Mouse (Mus musculus): ENCODE measurements around the gene Rfng.
"Not testable (repeated sequence)": the region's sequence is repeated elsewhere in the genome, so short reads cannot be mapped to it uniquely, and the experiment has no call there.

The Rfng gene

DNA sequence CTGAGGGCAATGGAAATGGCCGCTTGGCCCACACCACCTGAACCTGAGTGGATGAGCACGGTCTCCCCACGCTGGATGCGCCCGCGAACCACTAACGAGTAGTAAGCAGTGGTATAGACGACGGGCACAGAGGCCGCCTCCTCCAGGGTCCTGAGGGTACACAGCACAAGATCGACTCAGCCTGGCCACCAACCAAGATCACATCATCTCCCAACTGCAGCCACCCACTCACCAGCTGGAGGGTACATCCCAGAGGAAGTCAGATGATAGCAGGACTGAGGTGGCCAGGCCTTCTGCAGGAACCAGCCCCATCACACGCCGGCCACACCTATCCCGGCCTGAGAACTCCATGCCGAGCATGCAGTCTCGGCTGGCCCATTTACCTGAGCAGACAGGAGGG is 28.1 kb upstream of the Rfng start:
- peak; percentile 45 for DNase-seq (ENCODE audit: low read depth, low spot score)

DNA sequence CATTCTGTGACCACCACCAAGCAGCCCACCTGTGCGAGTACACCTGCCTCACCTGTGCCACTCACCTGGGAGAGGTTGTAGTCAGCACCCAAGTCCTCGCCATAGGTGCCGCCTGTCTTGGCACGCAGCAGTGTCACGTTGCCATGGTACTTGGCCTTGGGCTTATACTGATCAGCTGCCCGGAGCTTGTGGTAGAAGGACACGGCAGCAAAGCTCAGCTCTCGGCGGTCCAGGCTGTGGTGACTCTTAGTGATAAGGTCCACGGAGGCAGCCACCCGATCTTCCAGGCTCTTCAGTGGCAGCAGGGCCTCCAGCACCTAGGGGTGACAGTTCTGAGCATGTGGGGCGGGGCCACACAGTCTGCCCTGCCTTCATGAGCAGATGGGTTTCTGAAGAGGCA is 24.0 kb upstream of the Rfng start:
- no peak for DNase-seq (ENCODE audit: low read depth, low spot score)

DNA sequence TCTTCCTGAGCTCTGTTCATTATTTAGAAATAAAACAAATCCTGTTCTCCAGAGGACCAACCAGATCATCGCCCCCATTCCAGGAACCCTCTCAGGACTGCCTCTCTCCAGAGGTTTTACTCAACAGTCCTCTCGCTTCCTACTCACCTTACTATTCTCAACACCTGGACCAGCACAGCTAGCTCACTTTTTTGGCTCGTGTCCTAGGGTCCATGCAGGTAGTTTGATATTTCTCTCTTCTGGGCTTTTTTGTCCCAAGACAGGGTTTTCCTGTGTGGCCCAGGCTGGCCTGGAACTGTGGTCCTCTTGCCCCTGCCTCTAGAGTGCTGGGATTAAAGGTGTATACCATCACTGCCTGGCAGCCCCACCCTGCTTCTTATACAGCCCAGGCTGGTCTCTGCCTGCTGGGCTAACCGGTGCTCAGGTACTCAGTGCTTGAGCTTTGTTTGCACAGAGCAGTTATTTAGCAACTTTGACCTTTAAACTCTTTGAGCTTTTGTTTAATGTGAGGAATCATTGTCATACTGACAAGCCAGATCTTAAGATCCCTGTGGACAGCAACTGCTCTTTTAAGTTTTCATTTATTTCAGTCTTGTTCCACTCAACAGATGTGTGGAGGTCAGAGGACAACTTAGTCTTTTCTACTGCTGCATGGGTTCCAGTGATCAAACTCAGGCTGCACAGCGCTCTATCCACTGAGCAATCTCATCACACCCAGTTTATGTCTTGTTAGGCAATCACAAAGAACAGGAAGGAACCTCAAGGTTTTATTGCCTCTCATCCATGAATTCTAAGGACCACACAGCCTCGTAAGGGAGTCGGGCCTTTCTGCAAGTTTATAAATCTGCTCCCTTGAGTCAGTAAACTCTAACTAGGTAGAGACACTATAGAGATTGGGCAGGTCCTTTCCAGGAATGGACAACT is 21.6 kb upstream of the Rfng start:
- DNase-seq (ENCODE audit: low read depth, low spot score): no peak

DNA sequence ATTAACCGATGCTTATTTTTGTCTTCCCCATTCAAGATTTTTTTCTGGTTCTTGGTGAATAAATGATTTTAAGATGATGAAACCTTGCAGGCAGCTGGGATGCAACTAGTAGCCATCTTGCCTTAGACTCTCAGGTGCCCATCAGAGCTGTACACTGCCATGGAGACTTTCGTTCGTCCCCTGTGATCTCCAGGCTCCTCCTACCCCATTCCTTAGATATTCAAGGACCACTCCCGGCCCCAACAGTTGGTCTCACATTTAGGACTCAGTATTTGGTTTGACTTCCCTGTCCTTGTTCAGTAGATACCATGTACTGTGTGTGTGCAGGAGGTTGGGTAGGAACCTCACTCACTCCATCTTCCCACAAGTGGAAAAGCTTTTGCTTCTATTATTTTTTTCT is 20.8 kb upstream of the Rfng start:
- DNase-seq (ENCODE audit: low read depth, low spot score): no peak

DNA sequence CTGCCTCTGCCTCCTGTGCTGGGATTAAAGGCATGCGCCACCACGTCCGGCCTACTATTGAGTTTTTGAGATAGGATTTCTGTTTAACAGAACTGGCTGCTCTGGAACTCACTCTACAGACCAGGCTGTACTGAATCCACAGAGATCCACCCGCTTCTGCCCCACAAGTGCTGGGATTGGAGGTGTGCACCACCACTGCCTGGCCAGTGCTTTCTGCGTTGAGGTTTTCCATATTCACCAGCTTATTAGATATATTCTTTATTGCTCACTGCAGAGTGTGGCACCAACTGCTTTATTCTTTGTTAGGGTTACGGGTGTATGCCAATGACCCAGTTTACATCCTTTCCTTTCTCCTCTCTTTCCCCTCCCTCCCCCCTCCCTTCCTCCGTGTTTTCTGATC is 20.3 kb upstream of the Rfng start:
- no peak for DNase-seq (ENCODE audit: low read depth, low spot score)

DNA sequence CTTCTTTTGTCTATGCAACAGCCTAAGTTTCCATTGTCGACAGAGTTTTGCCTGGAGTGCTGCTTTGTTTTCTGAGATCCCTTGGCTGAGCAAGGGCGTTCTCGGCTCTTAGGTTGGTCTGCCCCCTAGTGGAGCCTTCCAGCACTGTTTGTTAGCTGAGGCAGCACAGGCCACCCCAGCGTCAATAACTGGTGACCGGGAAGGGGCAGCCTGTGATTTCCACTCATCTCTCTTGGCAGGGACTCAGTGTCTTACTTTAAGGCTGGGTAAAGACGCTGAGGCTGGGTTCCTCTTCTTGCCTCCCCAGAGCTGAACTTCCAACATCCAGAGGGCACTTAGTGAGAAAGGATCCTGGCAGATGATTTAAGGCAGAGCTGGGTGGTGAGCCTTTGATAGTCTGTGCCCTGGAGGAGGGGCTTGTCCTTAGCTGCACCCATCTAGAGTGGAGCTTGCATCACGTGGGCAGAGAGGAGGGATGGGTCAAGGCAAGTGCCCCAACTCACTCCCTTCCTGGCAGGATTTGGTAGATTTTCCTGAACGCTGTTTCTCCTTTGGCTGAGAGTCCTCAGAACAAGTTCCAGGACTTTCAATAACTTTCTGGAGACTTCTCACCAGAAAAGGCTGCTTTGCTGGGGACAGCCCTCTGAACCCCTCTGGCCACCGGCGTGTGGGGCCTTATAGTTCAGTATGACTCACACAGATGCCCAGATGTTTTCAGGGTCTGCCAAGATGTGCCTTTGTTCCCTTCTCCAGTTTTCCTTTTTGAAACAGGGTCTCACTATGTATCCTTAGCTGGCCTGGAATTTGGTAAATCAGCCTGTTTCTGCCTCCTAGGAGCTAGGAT is 16.3 kb upstream of the Rfng start:
- DNase-seq (ENCODE audit: low read depth, low spot score): peak; percentile 90

DNA sequence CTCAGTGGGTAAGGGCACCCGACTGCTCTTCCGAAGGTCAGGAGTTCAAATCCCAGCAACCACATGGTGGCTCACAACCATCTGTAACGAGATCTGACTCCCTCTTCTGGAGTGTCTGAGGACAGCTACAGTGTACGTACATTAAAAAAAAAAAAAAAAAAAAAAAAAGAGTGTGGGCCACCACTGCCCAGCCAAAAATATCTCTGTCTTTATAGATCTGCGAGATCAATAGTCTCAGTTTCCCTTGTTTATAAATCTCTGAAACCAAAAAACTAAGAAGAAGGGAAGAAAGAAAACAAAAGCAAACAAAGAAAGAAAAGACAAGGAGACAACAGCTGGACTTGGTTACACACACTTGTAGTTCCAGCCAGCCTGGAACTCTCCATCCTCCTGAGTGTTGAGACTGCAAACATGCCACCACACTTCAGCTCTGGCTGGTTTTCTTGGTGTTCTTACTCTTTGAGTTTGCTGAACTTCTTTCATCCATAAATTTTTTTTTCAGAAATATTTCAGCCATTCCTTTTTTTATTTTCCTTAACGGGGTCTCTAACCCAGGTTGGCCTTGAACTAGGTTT is 15.4 kb upstream of the Rfng start:
- DNase-seq (ENCODE audit: low read depth, low spot score): no peak

DNA sequence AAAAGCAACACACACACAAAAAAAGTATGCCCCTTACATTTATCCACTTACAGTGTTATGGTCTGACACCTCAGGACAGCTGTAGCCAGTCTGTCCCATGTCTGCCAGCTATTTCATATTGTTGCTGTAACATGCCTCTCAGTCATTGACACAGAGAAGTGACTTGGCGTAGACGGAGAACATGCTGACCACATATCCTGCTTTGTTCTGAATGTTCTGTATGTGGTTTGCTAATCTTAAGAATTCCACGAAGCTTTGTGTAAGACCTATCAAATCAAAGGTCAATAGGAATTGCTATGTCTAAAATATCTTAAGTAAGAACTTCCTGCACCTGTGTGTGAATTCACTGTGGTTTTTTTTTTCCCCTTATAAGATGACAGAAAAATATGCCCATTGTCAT is 14.2 kb upstream of the Rfng start:
- no peak for DNase-seq (ENCODE audit: low read depth, low spot score)

DNA sequence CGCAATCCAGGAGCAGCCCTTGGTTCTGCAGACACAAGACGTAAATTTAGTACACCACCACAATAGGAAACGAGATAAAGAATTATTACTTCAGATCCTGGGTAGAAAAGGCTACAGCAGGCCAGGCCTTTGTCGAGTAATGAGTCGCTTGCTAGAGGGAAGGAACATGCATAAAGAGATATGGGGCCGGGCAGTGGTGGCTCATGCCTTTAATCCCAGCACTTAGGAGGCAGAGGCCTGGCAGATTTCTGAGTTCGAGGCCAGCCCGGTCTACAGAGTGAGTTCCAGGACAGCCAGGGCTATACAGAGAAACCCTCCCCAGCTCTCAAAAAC is 12.6 kb upstream of the Rfng start:
- no peak for DNase-seq (ENCODE audit: low read depth, low spot score)

DNA sequence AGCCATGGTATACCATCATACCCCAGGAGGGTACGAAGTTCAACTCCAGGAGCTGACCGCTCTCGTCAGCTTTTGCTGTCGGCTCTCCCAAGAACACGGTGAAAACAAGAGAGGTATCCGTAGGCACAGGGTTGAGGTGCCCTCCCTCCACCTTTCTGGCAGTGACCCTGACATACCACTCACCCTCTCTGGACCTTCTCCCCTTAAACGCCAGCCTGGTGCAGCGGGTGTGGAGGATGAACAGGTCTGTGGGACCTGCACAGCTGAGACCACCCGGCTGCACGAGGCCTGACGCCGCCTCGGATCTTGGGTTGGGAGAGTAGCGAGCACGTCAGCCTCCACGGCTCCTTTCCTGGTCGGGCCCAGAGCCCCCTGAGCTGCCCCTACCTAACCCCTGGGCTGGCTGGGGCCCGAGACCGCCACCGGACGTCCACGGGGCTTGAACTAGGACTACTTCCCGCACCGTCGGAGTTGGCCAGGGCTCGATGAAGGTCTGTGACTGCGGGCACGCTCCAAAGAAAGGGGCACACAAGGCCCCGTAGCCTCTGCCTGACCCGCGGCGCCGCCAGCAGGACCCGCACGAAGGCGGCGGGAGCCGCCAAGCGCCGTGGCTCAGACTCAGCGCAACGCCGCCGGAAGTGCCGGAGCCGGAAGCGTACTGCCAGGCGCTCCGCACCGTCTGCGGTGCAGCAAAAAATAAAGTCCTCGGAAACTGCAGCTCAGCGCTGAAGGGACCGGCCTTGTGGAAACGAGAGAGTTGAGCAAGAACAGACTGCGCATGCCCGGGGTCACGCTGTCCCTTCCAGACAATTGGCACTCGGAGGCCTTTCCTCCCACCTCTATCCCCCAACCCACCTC is 12.0 kb upstream of the Rfng start, which contains the start of gene Dus1l:
Gene Dus1l, minus strand, starts transcription at position 648 of the 858 bp plus-strand sequence.
- DNase-seq (ENCODE audit: low read depth, low spot score): peak; percentile 98

DNA sequence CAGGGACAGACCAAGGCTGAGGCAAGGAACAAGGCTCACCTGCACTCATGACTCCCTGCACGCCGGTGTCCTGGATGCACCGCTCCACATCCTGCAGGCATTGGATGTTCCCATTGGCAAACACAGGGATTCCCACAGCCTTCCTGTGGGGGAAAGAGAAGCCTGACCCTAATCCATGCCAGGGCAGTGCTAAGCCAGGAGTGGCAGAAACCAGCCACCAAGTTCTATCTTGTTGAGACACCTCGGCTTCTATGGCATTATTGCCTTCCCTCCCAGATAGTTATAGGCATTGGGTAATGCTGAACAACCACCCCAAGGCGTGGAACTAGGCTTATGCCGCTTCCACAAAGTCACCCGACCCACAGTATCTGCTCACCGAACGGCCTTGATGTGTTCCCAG is 8.6 kb upstream of the Rfng start:
- no peak for DNase-seq (ENCODE audit: low read depth, low spot score)

DNA sequence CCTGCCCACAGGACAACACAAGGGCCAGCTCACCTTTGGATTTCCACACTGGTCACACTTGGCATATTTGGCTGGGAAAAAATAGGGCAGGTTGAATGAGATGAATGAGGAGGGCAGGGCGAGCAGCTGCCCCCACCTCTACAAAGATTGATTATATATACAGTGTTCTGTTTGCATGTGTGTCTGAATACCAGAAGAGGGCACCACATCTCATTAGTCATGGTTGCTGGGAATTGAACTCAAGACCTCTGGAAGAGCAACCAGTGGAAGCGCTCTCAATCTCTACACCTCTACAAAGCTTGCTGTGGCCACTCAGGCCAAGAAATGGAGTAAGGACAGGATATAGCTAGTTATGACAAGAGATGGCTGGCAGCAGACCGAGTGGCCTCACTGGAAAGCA is 5.8 kb upstream of the Rfng start:
- DNase-seq (ENCODE audit: low read depth, low spot score): no peak

DNA sequence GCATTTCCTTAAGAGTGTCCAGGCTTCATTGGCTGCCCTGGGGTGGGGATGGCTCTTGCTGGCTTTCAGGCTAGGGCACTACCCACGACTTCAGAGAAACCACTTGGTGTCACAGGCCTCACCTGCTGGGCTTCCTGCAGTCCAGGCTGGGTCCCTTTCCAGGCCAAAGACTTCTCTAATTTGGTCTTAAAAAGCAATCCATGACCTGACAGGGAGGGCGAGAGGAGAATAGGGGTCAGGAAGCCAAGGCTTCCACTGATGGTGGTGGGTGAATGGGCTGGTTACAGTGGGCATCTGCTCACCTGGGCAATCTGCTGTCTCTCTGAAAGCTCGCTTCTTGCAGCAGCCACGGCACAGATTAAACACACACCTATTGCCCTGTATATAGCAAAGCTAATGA is 5.3 kb upstream of the Rfng start:
- DNase-seq (ENCODE audit: low read depth, low spot score): no peak

DNA sequence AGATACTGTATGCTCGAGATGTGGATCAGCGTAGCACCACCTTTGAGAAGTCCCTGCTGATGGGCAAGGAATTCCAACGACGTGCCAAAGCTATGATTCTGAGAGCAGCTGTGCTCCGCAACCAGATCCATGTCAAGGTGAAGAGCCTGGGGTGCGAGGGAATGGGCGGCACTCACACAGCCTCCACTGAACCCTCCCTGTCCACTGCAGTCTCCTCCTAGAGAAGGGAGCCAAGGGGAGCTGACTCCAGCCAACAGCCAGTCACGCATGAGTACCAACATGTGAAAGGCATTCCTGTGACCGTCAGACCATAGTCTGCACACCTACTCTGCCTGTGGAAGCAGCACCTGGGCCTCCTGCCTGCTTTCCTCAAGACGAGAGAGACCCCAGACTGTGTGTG is 4.5 kb upstream of the Rfng start:
- not testable (repeated sequence) for DNase-seq (ENCODE audit: low read depth, low spot score)

DNA sequence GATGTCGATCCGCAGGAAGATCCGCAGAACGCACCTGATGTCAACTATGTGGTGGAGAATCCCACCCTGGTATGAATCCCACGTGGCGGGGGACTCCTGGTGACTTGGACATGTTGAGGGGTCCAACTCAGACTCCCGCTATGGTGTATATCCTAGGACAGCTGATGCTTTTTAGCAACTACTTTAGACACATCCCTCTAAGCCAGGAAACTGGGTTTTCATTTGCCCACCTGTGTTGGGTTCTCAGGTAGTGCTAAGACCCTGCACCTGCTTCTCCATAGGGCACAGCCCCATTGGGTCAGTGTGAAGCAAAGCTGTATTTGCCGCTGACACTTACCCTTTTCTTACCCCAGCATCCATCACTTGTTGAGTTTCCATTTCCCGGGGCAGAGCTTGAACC is 1.1 kb upstream of the Rfng start:
- DNase-seq (ENCODE audit: low read depth, low spot score): no peak

DNA sequence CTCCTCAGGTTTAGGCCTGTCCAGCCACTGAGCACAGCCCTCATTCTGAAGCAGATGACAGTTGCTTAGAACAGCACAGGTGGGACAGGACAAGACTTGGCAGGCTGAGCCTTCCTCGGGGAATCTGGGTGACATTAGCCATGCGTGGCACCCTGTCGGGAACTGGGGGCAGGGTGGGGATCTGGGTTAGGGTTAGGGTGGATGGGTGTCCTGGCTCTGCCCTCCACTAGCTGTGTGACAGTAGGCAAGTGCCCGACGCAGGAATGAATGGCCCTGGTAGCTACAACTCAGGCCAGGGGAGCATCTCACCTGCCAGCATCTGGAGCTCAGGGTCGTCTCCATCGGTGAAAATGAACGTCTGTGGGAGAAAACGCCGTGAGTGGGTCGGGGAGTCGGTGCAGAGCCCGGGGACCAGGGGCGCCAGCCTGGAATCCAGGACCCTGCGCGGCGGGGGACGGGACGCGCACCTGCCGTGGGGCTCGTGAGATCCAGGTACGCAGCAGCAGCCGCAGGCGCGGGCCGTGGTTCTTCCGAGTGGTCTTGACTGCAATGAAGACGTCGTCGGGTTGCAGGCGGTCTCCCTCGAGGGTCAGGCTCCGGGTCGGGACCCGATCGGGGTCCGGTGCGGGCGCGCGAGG is 462 bp downstream of the Rfng start:
- peak; percentile 53 for DNase-seq (ENCODE audit: low read depth, low spot score)

DNA sequence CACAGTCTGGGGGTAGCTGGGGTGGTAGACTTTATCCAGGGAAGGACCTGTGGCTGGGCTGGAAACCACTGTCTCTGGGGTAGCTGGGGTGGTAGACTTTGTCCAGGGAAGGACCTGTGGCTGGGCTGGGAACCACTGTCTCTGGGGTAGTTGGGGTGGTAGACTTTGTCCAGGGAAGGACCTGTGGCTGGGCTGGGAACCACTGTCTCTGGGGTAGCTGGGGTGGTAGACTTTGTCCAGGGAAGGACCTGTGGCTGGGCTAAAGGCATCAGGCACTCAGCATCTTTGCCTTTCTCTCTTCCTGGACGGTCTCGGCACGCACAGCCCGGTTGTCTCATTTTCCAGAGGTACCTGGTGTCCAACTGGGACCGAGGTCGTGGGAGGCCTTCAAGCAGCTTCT is 2.6 kb downstream of the Rfng start:
- DNase-seq (ENCODE audit: low read depth, low spot score): not testable (repeated sequence)

DNA sequence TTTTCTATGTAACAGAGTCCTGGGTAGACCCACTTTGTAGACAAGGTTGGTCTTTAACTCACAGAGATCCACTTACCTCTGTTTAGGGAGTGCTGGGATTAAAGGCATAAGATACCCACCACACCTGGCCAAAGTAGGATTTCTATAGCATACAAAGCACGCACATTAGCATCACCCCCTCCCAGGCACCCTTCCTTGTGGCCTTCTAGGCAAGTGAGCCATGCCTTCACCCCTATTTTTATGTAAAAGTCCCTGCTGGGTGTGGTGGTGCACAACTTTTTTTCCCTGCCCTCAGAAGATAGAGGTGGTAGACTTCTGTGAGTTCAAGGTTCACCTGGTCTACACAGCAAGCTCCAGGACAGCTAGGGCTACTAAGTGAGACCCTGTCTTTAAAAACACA is 4.1 kb downstream of the Rfng start:
- no peak for DNase-seq (ENCODE audit: low read depth, low spot score)

DNA sequence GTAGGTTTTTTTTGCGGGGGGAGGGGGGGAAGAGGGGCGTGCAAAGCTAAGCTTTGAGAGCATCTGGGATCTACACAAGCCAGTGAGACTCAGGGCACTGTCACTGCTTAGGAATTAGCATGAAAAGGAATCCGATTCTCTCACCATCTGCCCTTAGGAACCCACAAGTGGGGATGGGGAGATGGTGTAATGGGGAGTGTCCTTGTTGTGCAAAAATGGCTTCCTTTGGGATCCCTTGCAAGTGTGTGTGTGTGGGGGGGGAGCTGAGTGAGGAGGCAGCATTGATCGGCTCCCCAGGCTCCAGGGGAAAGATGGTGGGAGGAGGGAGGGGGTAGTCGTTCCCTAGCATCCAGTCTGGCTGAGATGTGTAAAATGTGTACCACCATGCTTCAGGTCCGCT is 6.9 kb downstream of the Rfng start:
- no peak for DNase-seq (ENCODE audit: low read depth, low spot score)

DNA sequence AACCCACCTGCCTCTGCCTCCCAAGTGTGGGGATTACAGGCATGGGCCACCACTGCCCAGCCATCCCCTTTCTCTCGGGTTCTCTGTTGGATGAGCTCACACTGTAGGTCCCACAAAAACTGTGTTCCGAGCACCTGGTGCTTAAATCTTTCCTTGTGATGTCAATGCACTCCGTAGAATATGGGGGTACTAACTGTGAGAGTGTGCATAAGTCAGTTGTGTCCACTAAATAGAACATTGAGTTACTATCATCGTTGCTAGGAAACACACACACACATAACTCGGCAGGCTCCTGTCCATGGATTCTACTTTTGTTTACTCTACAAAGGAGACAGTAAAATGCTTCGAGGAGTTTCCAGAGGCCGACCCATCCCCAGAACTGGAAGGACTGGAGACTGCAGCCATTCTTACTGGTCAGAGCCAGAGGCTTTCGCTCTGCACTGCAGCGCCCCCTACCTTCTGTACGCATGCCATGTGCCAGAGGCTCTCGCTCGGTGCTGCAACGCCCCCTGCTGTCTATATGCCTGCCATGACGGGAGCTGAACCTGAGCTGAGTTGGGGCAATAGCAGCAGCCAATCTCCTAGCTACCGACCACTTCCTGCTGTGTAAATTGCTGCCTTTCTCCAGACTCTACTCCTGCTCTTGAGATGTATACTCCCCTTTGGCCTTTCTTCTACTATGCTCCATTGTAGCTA is 8.1 kb downstream of the Rfng start:
- peak; percentile 96 for DNase-seq (ENCODE audit: low read depth, low spot score)
